Mouse (Mus musculus) liver, adult 10 weeks (tissue): ENCODE measurements around the gene Padi3. TPM values are rescaled to one million over a fixed set of nuclear protein-coding genes. Genes with fewer than 3 reads are reported as not detected.

Source experiments
- polyA plus RNA-seq: library from polyadenylated mRNA; stranded (reverse); fragments of 350-450 nt; fragmentation: Illumina TruSeq; extraction: RNeasy Lipid Tissue Mini Kit (QIAGEN cat#74804); gene quantifications from one replicate; pipeline ENCODE4 v1.2.3, GENCODE M21; 2014; ENCODE audit warnings: low read depth, low replicate concordance

The Padi3 gene
- not detected for polyA plus RNA-seq

GRCm38 (mm10) chr4:140810458-140811260 is at the start of gene Padi3:
Gene Padi3 (minus strand): TSS chr4:140810648.

GRCm38 (mm10) chr4:140845666-140846065 is 35.2 kb upstream of the Padi3 start, which contains the start of gene Padi1:
Gene Padi1 (minus strand): TSS chr4:140845778.

GRCm38 (mm10) chr4:140774025-140774800 is 36.2 kb downstream of the Padi3 start, which contains the start of gene Padi4:
Gene Padi4 (minus strand): TSS chr4:140774236.

GRCm38 (mm10) chr4:140742543-140742942 is 67.9 kb downstream of the Padi3 start, which contains the start of gene Padi6:
Gene Padi6 (minus strand): TSS chr4:140742643.

Other genes with a start within 250 kb of the Padi3 start
- gene Arhgef10l, start 144.6 kb downstream of the Padi3 start, polyA plus RNA-seq = 4.2 TPM
- 1.1 TPM for gene Rcc2, start 110.1 kb downstream of the Padi3 start, polyA plus RNA-seq
- not detected for gene Padi6, start 68.0 kb downstream of the Padi3 start, polyA plus RNA-seq
- not detected for gene Padi4, start 36.4 kb downstream of the Padi3 start, polyA plus RNA-seq
- gene Padi1, start 35.1 kb upstream of the Padi3 start, polyA plus RNA-seq = not detected
- gene Padi2, start 95.7 kb upstream of the Padi3 start, polyA plus RNA-seq = 0.13 TPM
- gene Sdhb, start 150.6 kb upstream of the Padi3 start, polyA plus RNA-seq = 107 TPM
- gene Atp13a2, start 176.2 kb upstream of the Padi3 start, polyA plus RNA-seq = 0.82 TPM
- not detected for gene Mfap2, start 199.8 kb upstream of the Padi3 start, polyA plus RNA-seq
- not detected for gene Crocc, start 249.9 kb upstream of the Padi3 start, polyA plus RNA-seq